Mouse (Mus musculus) liver, embryonic 11.5 days (tissue): ENCODE data around the gene Cdipt. TPM values are rescaled to one million over a fixed set of nuclear protein-coding genes. Genes with fewer than 3 reads are reported as not detected.

Source experiments
- ATAC-seq: fragments of 200-750 bp; cut with Nextera tagmentation; replicated peaks from 2 replicates; pipeline ENCODE4 v1.8.0; 2017; ENCODE audit warnings: moderate number of reproducible peaks, mild to moderate bottlenecking, moderate TSS enrichment, moderate library complexity; ENCODE audit not compliant: low FRiP score
- DNase-seq: peaks from one replicate; pipeline ENCODE4 v3.0.0-alpha.2; 2017; ENCODE audit warnings: low spot score
- H3K27ac ChIP-seq: fragments of 300-500 bp; sonication (generic); 2 replicates; pipeline ENCODE4 v1.5.1; 2014; ENCODE audit warnings: mild to moderate bottlenecking, low read depth, low read length, control low read depth
- H3K27me3 ChIP-seq: fragments of 300-500 bp; sonication (generic); replicated peaks from 2 replicates; pipeline ENCODE4 v1.6.1; 2014; ENCODE audit warnings: low read length, mixed read lengths; ENCODE audit not compliant: control insufficient read depth, insufficient read depth
- H3K36me3 ChIP-seq: fragments of 300-500 bp; sonication (generic); 2 replicates; pipeline ENCODE4 v1.6.1; 2014; ENCODE audit warnings: mild to moderate bottlenecking, low read length, moderate library complexity, mixed read lengths; ENCODE audit not compliant: control insufficient read depth, insufficient read depth
- H3K4me1 ChIP-seq: fragments of 300-500 bp; sonication (generic); replicated peaks from 2 replicates; pipeline ENCODE4 v1.6.1; 2014; ENCODE audit warnings: low read length, mixed read lengths; ENCODE audit not compliant: control insufficient read depth, insufficient read depth
- H3K4me2 ChIP-seq: fragments of 300-500 bp; sonication (generic); 2 replicates; pipeline ENCODE4 v1.6.1; 2014; ENCODE audit warnings: mild to moderate bottlenecking, control low read depth, moderate library complexity
- H3K4me3 ChIP-seq: fragments of 300-500 bp; sonication (generic); 2 replicates; pipeline ENCODE4 v1.5.1; 2014; ENCODE audit warnings: low read depth, low read length, control low read depth
- H3K9ac ChIP-seq: fragments of 300-500 bp; sonication (generic); 2 replicates; pipeline ENCODE4 v1.6.1; 2014; ENCODE audit warnings: low read depth, low read length, control low read depth
- H3K9me3 ChIP-seq: fragments of 300-500 bp; sonication (generic); 2 replicates; pipeline ENCODE4 v1.6.1; 2016; ENCODE audit warnings: low read length, inconsistent platforms, mixed read lengths; ENCODE audit not compliant: control insufficient read depth
- WGBS: fragments of 180-500 bp; shearing (Covaris S2); extraction: QIAGEN DNeasy Blood & Tissue Kit; methylation state at CpG from one replicate; pipeline ENCODE4 v1.1.7; 2014; 5-methylcytosine and 5-hydroxymethylcytosine counted together
- polyA plus RNA-seq: library from polyadenylated mRNA; unstranded; fragments of >200 nt; fragmentation: Nextera tagmentation; extraction: Ambion mirVana; gene quantifications from 2 replicates; pipeline ENCODE4 v1.2.1, GENCODE M21; 2014

Gene Cdipt
- polyA plus RNA-seq, 1 experiment from 2014 or later, result 72.2 TPM

GRCm38 (mm10) chr7:126981601-126982000 is 5.9 kb downstream of the Cdipt start:
- no peak overlapping the region for H3K4me2 ChIP-seq
- H3K4me1 ChIP-seq, result peaks cover 13% of the 10 kb centered on the region; the same call in 1 of the 2 replicates
- no peaks in the 10 kb centered on the region for H3K9me3 ChIP-seq
- no peak overlapping the region for H3K27ac ChIP-seq
- H3K36me3 ChIP-seq, result peaks cover 20% of the 10 kb centered on the region
- H3K27me3 ChIP-seq, result no peaks in the 10 kb centered on the region
- no peak overlapping the region for H3K9ac ChIP-seq
- no peak for DNase-seq
- ATAC-seq, result no peak
- 78% methylated on average over 2 of the region's 2 CpGs for WGBS
- H3K4me3 ChIP-seq, result no peak overlapping the region

- Histone ChIP-seq H3K27ac (no peak overlapping the region), H3K36me3 (peaks cover 20% of the 10 kb centered on the region), H3K27me3 (no peaks in the 10 kb centered on the region), H3K9me3 (no peaks in the 10 kb centered on the region), H3K4me2 (no peak overlapping the region), H3K9ac (no peak overlapping the region), H3K4me1 (peaks cover 11% of the 10 kb centered on the region; the same call in 1 of the 2 replicates), H3K4me3 (no peak overlapping the region)
- DNase-seq (no peak), ATAC-seq (no peak)
- 57% methylated on average over 4 of the region's 4 CpGs for WGBS
Measured at GRCm38 (mm10) chr7:126982054-126982453, 6.3 kb downstream of the Cdipt start.

GRCm38 (mm10) chr7:126983113-126983512 is 7.4 kb downstream of the Cdipt start:
- Histone ChIP-seq H3K9ac (no peak overlapping the region), H3K27ac (no peak overlapping the region), H3K4me2 (no peak overlapping the region), H3K36me3 (peaks cover 17% of the 10 kb centered on the region), H3K9me3 (no peaks in the 10 kb centered on the region), H3K4me3 (no peak overlapping the region), H3K27me3 (no peaks in the 10 kb centered on the region), H3K4me1 (0 out of 2 replicates have a peak, but pooled peaks cover 2% of the 10 kb centered on the region)
- no peak for ATAC-seq
- WGBS, result 82% methylated on average over 7 of the region's 7 CpGs
- DNase-seq, result no peak

GRCm38 (mm10) chr7:126984667-126985444 is 9.1 kb downstream of the Cdipt start:
- DNase-seq, result no peak
- H3K4me1 ChIP-seq, result no peaks in the 10 kb centered on the region
- no peak overlapping the region for H3K27ac ChIP-seq
- no peaks in the 10 kb centered on the region for H3K27me3 ChIP-seq
- H3K9ac ChIP-seq, result no peak overlapping the region
- no peak overlapping the region for H3K4me2 ChIP-seq
- H3K36me3 ChIP-seq, result peaks cover 3% of the 10 kb centered on the region
- ATAC-seq, result no peak
- WGBS, result 55% methylated on average over 10 of the region's 10 CpGs
- H3K4me3 ChIP-seq, result no peak overlapping the region
- H3K9me3 ChIP-seq, result no peaks in the 10 kb centered on the region

- DNase-seq, result no peak
- Histone ChIP-seq H3K9ac (no peak overlapping the region), H3K4me1 (no peaks in the 10 kb centered on the region), H3K9me3 (no peaks in the 10 kb centered on the region), H3K27ac (no peak overlapping the region), H3K4me3 (no peak overlapping the region), H3K36me3 (no peaks in the 10 kb centered on the region), H3K4me2 (no peak overlapping the region), H3K27me3 (no peaks in the 10 kb centered on the region)
- no peak for ATAC-seq
- 50% methylated on average over 9 of the region's 9 CpGs for WGBS
Measured at GRCm38 (mm10) chr7:126986319-126986718, 10.6 kb downstream of the Cdipt start.

- DNase-seq (no peak), ATAC-seq (no peak)
- H3K9ac ChIP-seq, result no peak overlapping the region
- no peaks in the 10 kb centered on the region for H3K9me3 ChIP-seq
- 73% methylated on average over 8 of the region's 8 CpGs for WGBS
- no peak overlapping the region for H3K4me2 ChIP-seq
- H3K4me3 ChIP-seq, result no peak overlapping the region
- H3K36me3 ChIP-seq, result no peaks in the 10 kb centered on the region
- H3K27me3 ChIP-seq, result no peaks in the 10 kb centered on the region; the same call in 1 of the 2 replicates
- H3K4me1 ChIP-seq, result no peaks in the 10 kb centered on the region
- H3K27ac ChIP-seq, result no peak overlapping the region
Measured at GRCm38 (mm10) chr7:126988816-126989215, 13.1 kb downstream of the Cdipt start.

GRCm38 (mm10) chr7:126996449-126996848 is 20.7 kb downstream of the Cdipt start:
- no peak overlapping the region for H3K9ac ChIP-seq
- no peaks in the 10 kb centered on the region for H3K4me1 ChIP-seq
- ATAC-seq (no peak), DNase-seq (no peak)
- WGBS, result 71% methylated on average over 4 of the region's 4 CpGs
- H3K27ac ChIP-seq, result no peak overlapping the region
- no peaks in the 10 kb centered on the region for H3K36me3 ChIP-seq
- no peak overlapping the region for H3K4me3 ChIP-seq
- H3K9me3 ChIP-seq, result no peaks in the 10 kb centered on the region
- no peak overlapping the region for H3K4me2 ChIP-seq
- no peaks in the 10 kb centered on the region; the same call in 1 of the 2 replicates for H3K27me3 ChIP-seq

GRCm38 (mm10) chr7:126999568-126999967 is 23.9 kb downstream of the Cdipt start:
- no peaks in the 10 kb centered on the region for H3K4me1 ChIP-seq
- WGBS, result 61% methylated on average over 10 of the region's 10 CpGs
- no peaks in the 10 kb centered on the region for H3K9me3 ChIP-seq
- H3K4me2 ChIP-seq, result no peak overlapping the region
- H3K27ac ChIP-seq, result no peak overlapping the region
- H3K4me3 ChIP-seq, result no peak overlapping the region
- no peak overlapping the region for H3K9ac ChIP-seq
- ATAC-seq (no peak), DNase-seq (no peak)
- H3K27me3 ChIP-seq, result no peaks in the 10 kb centered on the region
- no peaks in the 10 kb centered on the region for H3K36me3 ChIP-seq

GRCm38 (mm10) chr7:127003620-127004019 is 27.9 kb downstream of the Cdipt start:
- 82% methylated on average over 5 of the region's 5 CpGs for WGBS
- peaks cover 5% of the 10 kb centered on the region for H3K4me1 ChIP-seq
- ATAC-seq, result no peak
- H3K4me2 ChIP-seq, result no peak overlapping the region
- H3K9me3 ChIP-seq, result no peaks in the 10 kb centered on the region
- no peaks in the 10 kb centered on the region for H3K27me3 ChIP-seq
- no peak overlapping the region for H3K9ac ChIP-seq
- DNase-seq, result no peak
- H3K36me3 ChIP-seq, result no peaks in the 10 kb centered on the region
- no peak overlapping the region for H3K27ac ChIP-seq
- no peak overlapping the region for H3K4me3 ChIP-seq
